Mouse (Mus musculus): ENCODE data around the gene Tmem164.

The Tmem164 gene

DNA sequence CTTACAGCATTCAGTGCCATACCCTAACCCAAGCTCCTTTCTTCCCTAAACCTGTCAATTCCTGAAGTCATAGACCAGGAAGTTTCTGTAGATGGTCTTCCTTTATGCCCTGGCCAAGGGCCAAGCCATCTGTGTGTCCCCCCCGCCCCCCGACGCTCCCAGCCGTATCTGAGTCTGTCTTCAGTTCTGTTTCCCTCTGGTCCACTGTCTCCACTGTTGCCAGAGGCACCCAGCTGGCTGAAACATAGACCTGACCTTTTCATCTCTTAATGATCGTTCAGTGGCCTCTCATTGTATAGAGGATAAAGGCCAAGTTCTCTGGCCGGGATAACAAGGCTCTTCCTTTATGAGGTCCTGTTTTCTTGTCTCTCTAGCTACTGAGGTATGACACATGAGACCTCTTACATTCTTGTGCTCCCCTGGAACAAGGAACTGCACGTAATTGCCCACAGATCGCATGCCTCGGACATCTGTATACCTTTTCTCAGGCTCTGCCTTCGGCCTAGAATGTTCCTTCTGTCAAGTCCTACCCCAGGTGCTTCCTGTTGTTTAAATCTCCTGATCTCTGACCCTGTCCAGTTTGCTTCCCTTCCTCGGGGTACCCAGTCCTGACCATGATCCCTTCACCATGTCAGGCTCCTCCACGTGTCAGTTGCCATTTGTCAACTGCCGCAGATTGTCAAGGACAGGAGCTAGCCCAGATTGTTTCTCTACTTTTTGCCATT is 147.1 kb downstream of the Tmem164 start:
- DNase-seq (ENCODE audit: low read depth, low spot score): no peak

DNA sequence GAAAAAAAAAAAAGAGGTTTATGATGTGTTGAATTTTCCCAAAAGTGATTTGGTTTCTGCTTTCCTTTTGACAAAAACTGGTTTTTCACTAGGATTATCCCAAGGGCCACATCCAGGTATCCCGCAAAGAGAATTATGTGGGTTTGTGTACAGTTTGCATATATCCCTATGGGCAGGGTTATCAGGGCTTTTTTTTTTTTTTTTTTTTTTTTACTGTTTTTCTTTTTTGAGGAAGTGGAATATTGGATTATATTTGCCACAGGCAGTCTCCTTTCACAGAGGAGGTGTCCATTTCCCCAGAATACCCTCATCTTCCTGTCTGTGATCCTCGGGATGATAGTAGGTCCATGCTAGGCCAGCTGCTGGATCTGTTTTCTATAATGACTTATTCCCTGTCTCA is 148.1 kb downstream of the Tmem164 start:
- no peak for DNase-seq (ENCODE audit: low read depth, low spot score)

DNA sequence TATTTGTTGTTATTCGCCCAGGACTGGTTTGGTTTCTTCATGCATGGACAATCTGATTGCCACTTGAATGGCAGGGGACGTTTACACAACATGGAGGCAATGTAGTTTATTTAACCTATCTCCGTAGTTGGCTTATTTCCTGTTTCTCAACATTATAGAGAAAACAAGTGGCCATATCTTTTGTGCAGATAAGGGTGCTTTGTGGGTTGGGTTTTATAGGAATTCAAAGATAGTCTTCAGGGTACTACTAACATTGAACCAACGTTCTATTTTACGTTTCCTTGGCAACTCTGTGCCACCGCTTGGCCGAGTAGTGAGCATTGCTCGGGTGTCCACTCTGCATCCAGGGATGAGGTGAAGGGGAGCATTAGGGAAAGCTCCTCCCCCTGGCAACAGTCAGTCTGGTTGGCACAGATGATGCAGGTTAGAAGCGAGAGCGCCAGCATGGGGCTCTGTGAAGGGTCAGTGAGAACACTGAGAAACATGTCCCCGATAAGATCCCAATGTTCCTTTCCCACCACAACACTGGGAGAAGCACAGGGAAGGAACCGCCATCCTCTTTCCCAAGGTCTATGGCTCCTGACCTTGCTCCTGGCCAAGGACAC is 148.8 kb downstream of the Tmem164 start:
- no peak for DNase-seq (ENCODE audit: low read depth, low spot score)

DNA sequence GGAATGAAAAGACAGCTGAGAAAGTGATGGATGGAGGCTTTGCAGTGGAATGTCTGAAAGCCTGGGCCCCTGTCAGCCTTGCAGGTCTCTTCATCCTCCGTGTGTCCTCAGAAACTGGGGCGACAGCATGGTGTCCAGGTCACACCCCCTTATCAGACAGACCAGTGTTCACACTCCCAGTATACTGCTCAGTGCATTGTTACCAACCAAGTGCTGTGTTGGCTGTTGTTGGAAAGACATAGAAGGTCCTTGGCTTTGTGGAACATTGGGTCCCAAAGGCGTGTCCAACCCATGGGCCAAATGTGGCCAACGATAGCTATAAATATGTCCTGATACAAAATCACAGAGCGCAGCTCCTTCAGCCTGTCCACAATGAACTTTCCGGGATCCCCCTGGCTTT is 149.4 kb downstream of the Tmem164 start:
- no peak for DNase-seq (ENCODE audit: low read depth, low spot score)

GRCm38 (mm10) chrX:142832221-142832620 is 151.0 kb downstream of the Tmem164 start:
- no peak for DNase-seq (ENCODE audit: low read depth, low spot score)

- no peak for DNase-seq (ENCODE audit: low read depth, low spot score)
Observed at GRCm38 (mm10) chrX:142833164-142833796, 152.1 kb downstream of the Tmem164 start.

DNA sequence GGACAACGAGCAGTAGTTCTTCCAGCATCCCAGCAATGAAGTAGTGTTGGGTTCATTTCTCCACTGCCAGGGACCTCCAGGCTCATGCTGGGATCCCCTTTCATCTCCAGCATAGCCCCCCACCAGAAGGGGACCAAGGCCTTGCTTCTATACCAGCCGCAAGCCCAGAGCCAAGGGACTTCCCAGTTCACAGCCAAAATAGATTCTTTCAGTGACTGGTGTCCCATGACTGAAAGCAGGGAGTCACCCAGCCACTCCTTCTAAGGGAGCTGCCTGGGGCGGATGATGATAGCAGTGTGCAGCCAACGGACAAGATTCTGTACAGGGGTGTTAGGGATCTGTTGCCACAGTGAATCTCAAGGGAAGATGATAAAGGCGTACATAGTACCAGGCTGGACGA is 153.6 kb downstream of the Tmem164 start:
- DNase-seq (ENCODE audit: low read depth, low spot score): no peak

GRCm38 (mm10) chrX:142836399-142836798 is 155.2 kb downstream of the Tmem164 start:
- DNase-seq (ENCODE audit: low read depth, low spot score): no peak

DNA sequence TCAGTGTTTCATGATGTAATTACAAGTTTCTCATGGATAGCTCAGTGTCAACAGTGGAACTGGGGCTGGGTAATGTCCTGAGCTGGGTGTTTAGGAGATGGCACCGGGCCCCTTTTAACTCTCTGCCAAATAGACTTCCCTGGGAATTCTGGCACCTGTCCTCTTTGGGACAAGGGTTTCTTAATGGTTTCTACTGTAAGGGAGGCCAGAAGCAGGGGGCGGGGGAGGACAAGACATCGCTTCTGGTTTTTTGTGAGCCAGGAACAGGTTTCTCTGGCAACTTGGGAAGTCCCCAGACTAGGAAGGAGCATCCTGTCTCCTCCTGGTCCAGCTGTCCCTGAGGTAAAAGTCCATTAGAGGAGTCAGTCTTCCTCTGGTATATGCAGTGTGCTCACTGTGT is 156.1 kb downstream of the Tmem164 start:
- DNase-seq (ENCODE audit: low read depth, low spot score): no peak

- DNase-seq (ENCODE audit: low read depth, low spot score): no peak
Observed at GRCm38 (mm10) chrX:142838841-142839240, 157.6 kb downstream of the Tmem164 start.

DNA sequence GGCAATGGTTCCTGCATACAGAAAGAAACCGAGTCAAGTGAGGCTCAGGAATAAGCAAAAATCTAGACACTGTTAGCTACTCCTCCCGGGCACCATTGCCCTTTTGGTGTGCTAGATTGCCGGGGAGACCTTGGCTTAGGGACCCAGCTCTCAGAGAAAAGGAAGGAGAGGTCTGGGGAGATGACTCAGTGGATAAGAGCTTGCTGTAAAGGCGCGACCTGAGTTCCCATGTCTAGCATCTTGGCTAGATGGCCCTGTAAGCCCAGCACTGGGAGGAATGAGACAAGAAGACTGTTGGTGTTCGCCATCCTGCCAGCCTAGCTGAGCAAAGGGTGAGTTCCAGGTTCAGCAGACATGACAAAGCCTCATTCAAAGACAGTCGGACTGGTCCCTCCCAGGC is 158.2 kb downstream of the Tmem164 start:
- DNase-seq (ENCODE audit: low read depth, low spot score): no peak

GRCm38 (mm10) chrX:142841916-142842315 is 160.7 kb downstream of the Tmem164 start:
- no peak for DNase-seq (ENCODE audit: low read depth, low spot score)

- DNase-seq (ENCODE audit: low read depth, low spot score): no peak
Observed at GRCm38 (mm10) chrX:142846266-142846665, 165.1 kb downstream of the Tmem164 start.

DNA sequence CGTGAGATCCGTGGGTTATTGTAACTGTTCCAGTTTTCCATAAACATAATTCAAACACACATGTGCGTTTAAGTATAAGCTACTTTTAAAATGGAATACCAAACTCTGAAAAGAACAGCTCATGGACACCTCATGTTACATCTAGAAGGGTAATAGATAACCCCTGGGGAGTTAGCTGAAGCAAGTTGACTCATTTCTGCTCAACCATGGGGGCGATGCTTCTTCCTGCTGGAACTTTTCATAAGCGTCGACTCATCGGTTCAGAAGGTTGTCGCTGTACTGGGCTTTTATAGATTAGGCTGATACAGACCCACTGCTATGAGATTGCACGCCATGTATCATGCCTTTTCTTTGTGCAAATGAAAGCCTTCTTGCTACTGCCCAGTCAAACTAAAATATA is 166.8 kb downstream of the Tmem164 start:
- no peak for DNase-seq (ENCODE audit: low read depth, low spot score)

GRCm38 (mm10) chrX:142869844-142870243 is 188.6 kb downstream of the Tmem164 start:
- DNase-seq (ENCODE audit: low read depth, low spot score): no peak

DNA sequence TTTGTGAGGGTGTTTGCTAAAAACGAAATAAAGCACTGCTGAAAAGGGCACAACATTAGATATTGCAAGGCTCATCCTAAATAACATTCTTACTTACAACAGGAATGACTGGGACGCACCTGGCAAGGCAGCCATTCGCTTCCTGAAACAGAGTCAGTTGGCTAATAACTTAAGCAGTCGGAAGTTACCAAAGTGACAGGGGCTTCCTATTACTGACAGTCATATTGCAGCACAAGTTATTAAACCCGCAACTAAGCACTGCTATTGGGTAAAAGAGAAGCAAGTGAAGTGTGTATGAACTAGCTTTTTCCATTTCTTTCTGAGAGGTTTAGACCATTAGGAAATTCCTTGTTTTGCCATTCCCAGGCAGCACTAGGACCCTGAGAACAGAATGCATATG is 201.0 kb downstream of the Tmem164 start:
- DNase-seq (ENCODE audit: low read depth, low spot score): no peak

DNA sequence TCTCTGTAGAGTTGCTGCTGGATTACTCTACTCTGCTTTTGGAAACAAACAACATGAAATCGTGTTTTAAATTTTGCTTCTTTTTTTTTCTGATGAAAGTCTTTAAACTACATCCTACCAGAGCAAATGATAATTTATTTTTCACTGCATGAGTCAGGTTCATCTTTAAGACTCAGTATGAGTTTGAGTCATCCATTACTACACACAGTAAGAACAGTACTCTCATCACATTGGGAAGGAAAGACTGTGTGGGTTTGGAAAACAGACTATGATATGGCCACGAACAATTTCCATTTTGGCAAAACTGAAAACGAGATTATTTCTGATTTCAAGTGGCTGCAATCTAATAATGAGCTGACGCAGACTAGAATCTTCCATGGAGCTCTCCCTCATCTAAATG is 202.4 kb downstream of the Tmem164 start:
- DNase-seq (ENCODE audit: low read depth, low spot score): no peak

GRCm38 (mm10) chrX:142885962-142886361 is 204.8 kb downstream of the Tmem164 start:
- no peak for DNase-seq (ENCODE audit: low read depth, low spot score)

All from skeletal muscle tissue, adult 2 months (tissue).